Mouse (Mus musculus): ENCODE results near the gene Tada3. TPM values are rescaled to one million over a fixed set of nuclear protein-coding genes. Genes with fewer than 3 reads are reported as not detected.
"Not testable (repeated sequence)": the region's sequence is repeated elsewhere in the genome, so short reads cannot be mapped to it uniquely, and the experiment has no call there.

Gene Tada3
- polyA plus RNA-seq, 1 experiment from 2014 or later: 78.5 TPM

DNA sequence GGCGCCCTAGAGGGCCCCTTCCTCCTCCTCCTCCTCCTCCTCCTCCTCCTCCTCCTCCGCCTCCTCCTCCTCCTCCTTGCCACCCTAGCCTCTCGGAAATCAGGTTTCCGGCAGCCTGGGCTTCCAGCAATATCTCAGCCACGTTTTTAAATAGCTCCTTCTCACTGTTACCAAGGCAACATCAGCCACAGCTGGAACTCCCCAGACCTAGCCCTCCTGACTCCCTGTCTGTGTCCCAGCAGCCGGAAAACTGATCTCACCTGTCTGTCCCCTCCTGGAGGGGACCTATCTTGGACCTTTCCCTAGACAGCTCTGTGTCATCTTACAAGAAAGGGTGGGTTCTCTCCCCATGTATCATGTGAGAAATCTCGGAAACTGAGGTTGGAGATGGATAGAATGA lies 35.4 kb downstream of the Tada3 start:
- no peaks in the 10 kb centered on the region for H3K27me3 ChIP-seq (ENCODE audit: control insufficient read depth, insufficient read depth, low read length)
- H3K9ac ChIP-seq (replicated peaks; ENCODE audit: low read depth, low read length): no peak overlapping the region; the same call in 1 of the 2 replicates
- H3K4me1 ChIP-seq (ENCODE audit: control insufficient read depth, insufficient read depth, low read length): peaks cover 12% of the 10 kb centered on the region; the same call in 1 of the 2 replicates
- H3K4me3 ChIP-seq (ENCODE audit: low read depth, low read length): no peak overlapping the region
- peaks cover 18% of the 10 kb centered on the region for H3K36me3 ChIP-seq (ENCODE audit: control insufficient read depth, insufficient read depth, low read length)
- ATAC-seq (ENCODE audit: low read depth): no peak
- no peak overlapping the region for H3K27ac ChIP-seq (ENCODE audit: low read depth, low read length)
- H3K4me2 ChIP-seq (ENCODE audit: low read depth, low read length): peak overlapping the region; percentile 62
- 43% methylated on average over 4 of the region's 7 CpGs for WGBS
- no peaks in the 10 kb centered on the region for H3K9me3 ChIP-seq (ENCODE audit: control insufficient read depth, low read length)

- WGBS: 84% methylated on average over 6 of the region's 6 CpGs
- no peak for ATAC-seq (ENCODE audit: low read depth)
- Histone ChIP-seq H3K4me2 (ENCODE audit: low read depth, low read length) (no peak overlapping the region), H3K4me3 (ENCODE audit: low read depth, low read length) (peak overlapping the region; percentile 9; the same call in 1 of the 2 replicates), H3K27me3 (ENCODE audit: control insufficient read depth, insufficient read depth, low read length) (no peaks in the 10 kb centered on the region), H3K36me3 (ENCODE audit: control insufficient read depth, insufficient read depth, low read length) (peaks cover 18% of the 10 kb centered on the region), H3K9ac (replicated peaks; ENCODE audit: low read depth, low read length) (no peak overlapping the region), H3K4me1 (ENCODE audit: control insufficient read depth, insufficient read depth, low read length) (peaks cover 12% of the 10 kb centered on the region; the same call in 1 of the 2 replicates), H3K9me3 (ENCODE audit: control insufficient read depth, low read length) (no peaks in the 10 kb centered on the region), H3K27ac (ENCODE audit: low read depth, low read length) (no peak overlapping the region)
These were observed 36.1 kb downstream of the Tada3 start for GRCm38 (mm10) chr6:113341574-113341973.

GRCm38 (mm10) chr6:113336852-113337620 lies 40.6 kb downstream of the Tada3 start:
- Histone ChIP-seq H3K4me3 (ENCODE audit: low read depth, low read length) (no peak overlapping the region), H3K4me2 (ENCODE audit: low read depth, low read length) (no peak overlapping the region), H3K9me3 (ENCODE audit: control insufficient read depth, low read length) (no peaks in the 10 kb centered on the region), H3K27me3 (ENCODE audit: control insufficient read depth, insufficient read depth, low read length) (no peaks in the 10 kb centered on the region), H3K36me3 (ENCODE audit: control insufficient read depth, insufficient read depth, low read length) (peaks cover 39% of the 10 kb centered on the region), H3K9ac (replicated peaks; ENCODE audit: low read depth, low read length) (no peak overlapping the region), H3K4me1 (ENCODE audit: control insufficient read depth, insufficient read depth, low read length) (peaks cover 6% of the 10 kb centered on the region; the same call in 1 of the 2 replicates), H3K27ac (ENCODE audit: low read depth, low read length) (no peak overlapping the region)
- 66% methylated on average over 8 of the region's 8 CpGs for WGBS
- no peak for ATAC-seq (ENCODE audit: low read depth)

DNA sequence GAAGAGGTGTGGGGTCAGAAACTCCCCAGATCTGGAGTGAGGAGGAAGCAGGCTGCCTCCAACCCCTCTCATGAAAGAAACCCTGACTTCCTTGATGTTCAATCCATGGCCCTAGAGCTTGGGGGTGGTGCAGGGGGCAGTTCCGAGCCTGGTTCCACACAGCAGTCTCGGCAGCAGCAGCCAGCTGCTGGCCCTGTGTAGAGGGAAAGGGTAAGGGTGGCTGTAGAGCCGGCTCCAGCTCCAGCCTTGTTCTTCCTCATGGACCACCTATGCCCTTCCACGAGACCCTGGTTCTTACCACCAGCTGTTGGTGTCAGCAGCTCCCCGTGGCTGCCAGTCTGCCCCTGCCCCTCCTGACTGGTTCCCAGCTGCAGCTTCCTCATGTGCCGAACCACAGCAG lies 43.5 kb downstream of the Tada3 start:
- ATAC-seq (ENCODE audit: low read depth): no peak
- Histone ChIP-seq H3K27me3 (ENCODE audit: control insufficient read depth, insufficient read depth, low read length) (no peaks in the 10 kb centered on the region), H3K36me3 (ENCODE audit: control insufficient read depth, insufficient read depth, low read length) (peaks cover 33% of the 10 kb centered on the region), H3K4me3 (ENCODE audit: low read depth, low read length) (no peak overlapping the region), H3K4me1 (ENCODE audit: control insufficient read depth, insufficient read depth, low read length) (no peaks in the 10 kb centered on the region; the same call in 1 of the 2 replicates), H3K27ac (ENCODE audit: low read depth, low read length) (no peak overlapping the region), H3K4me2 (ENCODE audit: low read depth, low read length) (no peak overlapping the region), H3K9me3 (ENCODE audit: control insufficient read depth, low read length) (no peaks in the 10 kb centered on the region), H3K9ac (replicated peaks; ENCODE audit: low read depth, low read length) (no peak overlapping the region)
- WGBS: 80% methylated on average over 6 of the region's 6 CpGs

GRCm38 (mm10) chr6:113333137-113333950 lies 44.3 kb downstream of the Tada3 start:
- Histone ChIP-seq H3K36me3 (ENCODE audit: control insufficient read depth, insufficient read depth, low read length) (peaks cover 25% of the 10 kb centered on the region; the same call in 1 of the 2 replicates), H3K9me3 (ENCODE audit: control insufficient read depth, low read length) (no peaks in the 10 kb centered on the region), H3K4me3 (ENCODE audit: low read depth, low read length) (no peak overlapping the region), H3K4me2 (ENCODE audit: low read depth, low read length) (no peak overlapping the region), H3K27ac (ENCODE audit: low read depth, low read length) (peak overlapping the region; percentile 62), H3K9ac (replicated peaks; ENCODE audit: low read depth, low read length) (no peak overlapping the region), H3K27me3 (ENCODE audit: control insufficient read depth, insufficient read depth, low read length) (no peaks in the 10 kb centered on the region), H3K4me1 (ENCODE audit: control insufficient read depth, insufficient read depth, low read length) (no peaks in the 10 kb centered on the region; the same call in 1 of the 2 replicates)
- peak; percentile 82; the same call in 1 of the 2 replicates for ATAC-seq (ENCODE audit: low read depth)
- WGBS: 55% methylated on average over 14 of the region's 14 CpGs

- H3K9ac ChIP-seq (replicated peaks; ENCODE audit: low read depth, low read length); ATAC-seq (ENCODE audit: low read depth); H3K27me3 ChIP-seq (ENCODE audit: control insufficient read depth, insufficient read depth, low read length); H3K4me2 ChIP-seq (ENCODE audit: low read depth, low read length); H3K9me3 ChIP-seq (ENCODE audit: control insufficient read depth, low read length); H3K27ac ChIP-seq (ENCODE audit: low read depth, low read length); H3K4me1 ChIP-seq (ENCODE audit: control insufficient read depth, insufficient read depth, low read length); H3K4me3 ChIP-seq (ENCODE audit: low read depth, low read length): not testable (repeated sequence)
- 76% methylated on average over 6 of the region's 6 CpGs for WGBS
- H3K36me3 ChIP-seq (ENCODE audit: control insufficient read depth, insufficient read depth, low read length): peaks cover 21% of the 10 kb centered on the region; the same call in 1 of the 2 replicates
These were observed 44.9 kb downstream of the Tada3 start for GRCm38 (mm10) chr6:113332734-113333133.

GRCm38 (mm10) chr6:113331721-113332120 lies 46.0 kb downstream of the Tada3 start:
- WGBS: 93% methylated on average over 11 of the region's 11 CpGs
- Histone ChIP-seq H3K9ac (replicated peaks; ENCODE audit: low read depth, low read length) (no peak overlapping the region), H3K9me3 (ENCODE audit: control insufficient read depth, low read length) (no peaks in the 10 kb centered on the region), H3K4me2 (ENCODE audit: low read depth, low read length) (no peak overlapping the region), H3K4me3 (ENCODE audit: low read depth, low read length) (no peak overlapping the region), H3K27ac (ENCODE audit: low read depth, low read length) (no peak overlapping the region), H3K4me1 (ENCODE audit: control insufficient read depth, insufficient read depth, low read length) (peaks cover 4% of the 10 kb centered on the region; the same call in 1 of the 2 replicates), H3K27me3 (ENCODE audit: control insufficient read depth, insufficient read depth, low read length) (no peaks in the 10 kb centered on the region), H3K36me3 (ENCODE audit: control insufficient read depth, insufficient read depth, low read length) (peaks cover 21% of the 10 kb centered on the region; the same call in 1 of the 2 replicates)
- no peak for ATAC-seq (ENCODE audit: low read depth)

DNA sequence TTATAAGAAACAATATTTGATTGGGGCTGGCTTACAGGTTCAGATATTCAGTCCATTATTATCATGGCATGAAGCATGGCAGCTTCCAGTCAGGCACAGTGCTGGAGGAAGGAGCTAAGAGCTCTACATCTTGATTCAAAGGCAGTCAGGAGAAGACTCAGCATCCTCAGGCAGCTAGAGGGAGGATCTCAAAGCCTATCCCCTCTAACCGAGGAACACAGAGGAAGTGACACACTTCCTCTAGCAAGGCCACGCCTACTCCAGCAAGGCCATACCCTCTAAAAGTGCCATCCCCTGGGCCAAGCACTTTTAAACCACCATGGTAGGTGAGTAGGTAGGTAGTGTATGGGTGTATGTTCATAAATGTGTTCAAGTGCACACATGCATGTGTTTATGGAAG lies 47.1 kb downstream of the Tada3 start:
- Histone ChIP-seq H3K9ac (replicated peaks; ENCODE audit: low read depth, low read length) (no peak overlapping the region), H3K4me1 (ENCODE audit: control insufficient read depth, insufficient read depth, low read length) (peaks cover 4% of the 10 kb centered on the region; the same call in 1 of the 2 replicates), H3K36me3 (ENCODE audit: control insufficient read depth, insufficient read depth, low read length) (peaks cover 12% of the 10 kb centered on the region; the same call in 1 of the 2 replicates), H3K27ac (ENCODE audit: low read depth, low read length) (no peak overlapping the region), H3K4me3 (ENCODE audit: low read depth, low read length) (no peak overlapping the region), H3K4me2 (ENCODE audit: low read depth, low read length) (no peak overlapping the region), H3K27me3 (ENCODE audit: control insufficient read depth, insufficient read depth, low read length) (no peaks in the 10 kb centered on the region), H3K9me3 (ENCODE audit: control insufficient read depth, low read length) (no peaks in the 10 kb centered on the region)
- ATAC-seq (ENCODE audit: low read depth): no peak
- WGBS: 71% methylated on average over 2 of the region's 2 CpGs
